Mouse (Mus musculus) gastrocnemius, adult 2 months (tissue): Measurements from ENCODE around the gene Mapk1ip1. TPM values are rescaled to one million over a fixed set of nuclear protein-coding genes. Genes with fewer than 3 reads are reported as not detected.

ENCODE experiments used
- DNase-seq: peaks from one replicate; pipeline ENCODE4 v3.0.0; 2022
- H3K27ac ChIP-seq: fragments of 200-600 bp; 2 replicates; pipeline ENCODE4 v1.8.1; 2022; ENCODE audit warnings: mild to moderate bottlenecking
- H3K4me3 ChIP-seq: fragments of 200-600 bp; 2 replicates; pipeline ENCODE4 v1.8.1; 2022; ENCODE audit warnings: mild to moderate bottlenecking, moderate library complexity
- CTCF ChIP-seq: fragments of 200-600 bp; IDR thresholded peaks from 2 replicates; pipeline ENCODE4 v1.8.1; 2022; ENCODE audit warnings: antibody characterized with exemption, mild to moderate bottlenecking, moderate library complexity
- intact Hi-C: fragments of 180-260 bp; cut with DNase I; formaldehyde crosslinking; loops from one replicate; pipeline ENCODE4 v1.15.1; 2025
- total RNA-seq, 2 experiments: library from RNA; stranded (reverse); gene quantifications; 2 replicates each; pipeline ENCODE4 v1.2.3; 2021

Mapk1ip1 gene
- total RNA-seq, 2 experiments from 2014 or later = 29.6 to 31.8 TPM

GRCm38 (mm10) chr7:138824995-138825756, 20.9 kb downstream of the Mapk1ip1 start:
- intact Hi-C loops = loop anchor here (5.0 to 10.0 kb wide), 2 partner anchors 1220 to 1348 kb away; no protein-coding TSS in a partner anchor

DNA sequence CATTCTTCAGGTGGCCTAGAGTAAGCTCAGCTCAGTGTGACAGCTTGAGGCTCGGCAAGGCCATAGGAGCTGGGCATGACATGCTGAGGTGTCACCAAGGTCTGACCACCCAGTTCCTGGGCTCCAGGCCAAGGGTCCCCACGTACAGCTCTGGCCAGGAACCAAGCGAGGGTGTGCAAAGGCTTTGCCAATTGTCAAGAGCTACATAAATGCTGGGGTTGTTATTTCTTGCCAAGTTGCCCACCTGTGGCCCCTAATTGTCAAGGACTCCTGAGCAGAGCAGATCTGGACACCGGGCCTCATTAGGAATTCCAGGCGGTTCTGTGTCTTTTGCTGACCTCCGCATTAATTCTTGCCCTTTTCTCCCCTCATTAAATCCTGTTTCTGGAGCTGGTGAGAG, 21.6 kb downstream of the Mapk1ip1 start:
- Histone ChIP-seq H3K4me3 (no peak overlapping the region), H3K27ac (no peak overlapping the region)
- TF ChIP-seq CTCF = no peak
- intact Hi-C loops = loop anchor here (10.0 kb wide), 1 partner anchor 1220 kb away; no protein-coding TSS in a partner anchor
- no peak for DNase-seq

More at GRCm38 (mm10) chr7:138824995-138825756, 20.9 kb downstream of the Mapk1ip1 start:
- Histone ChIP-seq H3K27ac (no peak overlapping the region), H3K4me3 (no peak overlapping the region)
- TF ChIP-seq CTCF = no peak
- no peak for DNase-seq

- peak; percentile 21; the same call in 1 of the 2 replicates for TF ChIP-seq CTCF
- no peak overlapping the region for H3K27ac ChIP-seq
- no peak overlapping the region for H3K4me3 ChIP-seq
- intact Hi-C loops = no loop called here
- no peak for DNase-seq
Measured at GRCm38 (mm10) chr7:138818314-138818713, 27.8 kb downstream of the Mapk1ip1 start.

GRCm38 (mm10) chr7:138813213-138813875, 32.7 kb downstream of the Mapk1ip1 start:
- no peak for TF ChIP-seq CTCF
- no peak for DNase-seq
- no peak overlapping the region for H3K4me3 ChIP-seq
- no peak overlapping the region for H3K27ac ChIP-seq
- intact Hi-C loops = no loop called here

- intact Hi-C loops = no loop called here
- DNase-seq = no peak
- Histone ChIP-seq H3K27ac (no peak overlapping the region), H3K4me3 (no peak overlapping the region)
- no peak for TF ChIP-seq CTCF
Measured at GRCm38 (mm10) chr7:138807146-138807545, 38.9 kb downstream of the Mapk1ip1 start.

DNA sequence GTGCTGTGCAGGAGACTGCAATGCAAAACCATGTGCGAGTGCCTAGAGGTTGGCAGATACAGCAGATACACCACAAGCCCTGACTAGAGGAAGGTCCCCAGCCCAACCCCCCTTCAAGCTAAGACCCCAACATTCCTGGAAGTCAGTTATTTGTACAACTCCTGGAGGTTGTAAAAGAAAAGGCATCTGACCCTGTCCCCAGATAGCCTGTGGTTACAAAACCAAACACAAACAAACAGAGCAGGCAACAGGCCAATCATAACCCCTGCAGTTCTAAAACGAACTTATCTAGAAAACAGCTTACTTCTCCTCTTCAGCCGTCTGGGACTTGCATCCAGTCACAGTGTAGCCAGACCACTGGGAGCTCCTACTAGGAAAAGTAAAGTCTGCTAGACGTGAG, 42.7 kb downstream of the Mapk1ip1 start:
- intact Hi-C loops = no loop called here
- no peak for TF ChIP-seq CTCF
- H3K27ac ChIP-seq = no peak overlapping the region
- H3K4me3 ChIP-seq = no peak overlapping the region
- DNase-seq = no peak

- H3K27ac ChIP-seq = no peak overlapping the region
- intact Hi-C loops = no loop called here
- no peak overlapping the region for H3K4me3 ChIP-seq
- DNase-seq = no peak
- TF ChIP-seq CTCF = no peak
Measured at GRCm38 (mm10) chr7:138788109-138788508, 58.0 kb downstream of the Mapk1ip1 start.

Other genes with a start within 250 kb of the Mapk1ip1 start
- 10 to 100 TPM; 42.5 to 43.5 TPM for gene Ppp2r2d, start 194 bp downstream of the Mapk1ip1 start, total RNA-seq
- 100 to 1,000 TPM; 269 to 303 TPM for gene Bnip3, start 63.2 kb upstream of the Mapk1ip1 start, total RNA-seq
- under 1 TPM; 0.15 to 0.28 TPM for gene Jakmip3, start 94.5 kb upstream of the Mapk1ip1 start, total RNA-seq
- under 1 TPM; 0.23 to 0.75 TPM for gene Dpysl4, start 239.7 kb upstream of the Mapk1ip1 start, total RNA-seq